Mouse (Mus musculus): ENCODE results near the gene Chrnd.
A peak's percentile ranks its signal among the peaks of the same experiment; 100 is the strongest.

Chrnd gene

GRCm38 (mm10) chr1:87190429-87190828, at the start of gene Chrnd:
Chrnd (plus strand) TSS chr1:87190607.
- no peak for DNase-seq (ENCODE audit: low spot score in 2 of 2)

- no peak for DNase-seq (ENCODE audit: low spot score in 2 of 2)
Observed at GRCm38 (mm10) chr1:87141550-87141949, 48.9 kb upstream of the Chrnd start.

GRCm38 (mm10) chr1:87142456-87142855, 48.0 kb upstream of the Chrnd start:
- DNase-seq (ENCODE audit: low spot score in 2 of 2): no peak

- DNase-seq (ENCODE audit: low spot score in 2 of 2): no peak
Observed at GRCm38 (mm10) chr1:87143141-87143540, 47.3 kb upstream of the Chrnd start.

GRCm38 (mm10) chr1:87149422-87149821, 41.0 kb upstream of the Chrnd start:
- DNase-seq (ENCODE audit: low spot score in 2 of 2): no peak

- no peak for DNase-seq (ENCODE audit: low spot score in 2 of 2)
Observed at GRCm38 (mm10) chr1:87151286-87151685, 39.1 kb upstream of the Chrnd start.

GRCm38 (mm10) chr1:87153776-87154500, 36.5 kb upstream of the Chrnd start:
- no peak for DNase-seq (ENCODE audit: low spot score in 2 of 2)

- no peak for DNase-seq (ENCODE audit: low spot score in 2 of 2)
Observed at GRCm38 (mm10) chr1:87154501-87155120, 35.8 kb upstream of the Chrnd start.

- DNase-seq (ENCODE audit: low spot score in 2 of 2): no peak
Observed at GRCm38 (mm10) chr1:87155531-87156198, 34.7 kb upstream of the Chrnd start.

GRCm38 (mm10) chr1:87156199-87156587, 34.2 kb upstream of the Chrnd start, which contains the start of gene Ecel1:
Ecel1 (minus strand) TSS chr1:87156521.
- DNase-seq (ENCODE audit: low spot score in 2 of 2): no peak

- no peak for DNase-seq (ENCODE audit: low spot score in 2 of 2)
Observed at GRCm38 (mm10) chr1:87159396-87159795, 31.0 kb upstream of the Chrnd start.

GRCm38 (mm10) chr1:87164164-87164795, 26.1 kb upstream of the Chrnd start:
- no peak for DNase-seq (ENCODE audit: low spot score in 2 of 2)

- DNase-seq (ENCODE audit: low spot score in 2 of 2): no peak
Observed at GRCm38 (mm10) chr1:87164796-87165184, 25.6 kb upstream of the Chrnd start.

GRCm38 (mm10) chr1:87170458-87170857, 19.9 kb upstream of the Chrnd start:
- no peak for DNase-seq (ENCODE audit: low spot score in 2 of 2)

GRCm38 (mm10) chr1:87171312-87171711, 19.1 kb upstream of the Chrnd start:
- no peak for DNase-seq (ENCODE audit: low spot score in 2 of 2)

- no peak for DNase-seq (ENCODE audit: low spot score in 2 of 2)
Observed at GRCm38 (mm10) chr1:87172316-87172715, 18.1 kb upstream of the Chrnd start.

GRCm38 (mm10) chr1:87174006-87174955, 16.1 kb upstream of the Chrnd start:
- DNase-seq (ENCODE audit: low spot score in 2 of 2): peak; percentile 17 to 38

GRCm38 (mm10) chr1:87175852-87176292, 14.5 kb upstream of the Chrnd start:
- DNase-seq (ENCODE audit: low spot score in 2 of 2): no peak

GRCm38 (mm10) chr1:87180896-87181295, 9.5 kb upstream of the Chrnd start:
- no peak for DNase-seq (ENCODE audit: low spot score in 2 of 2)

GRCm38 (mm10) chr1:87183013-87183412, 7.4 kb upstream of the Chrnd start, which contains the start of gene Prss56:
Prss56 (plus strand) TSS chr1:87183313.
- no peak for DNase-seq (ENCODE audit: low spot score in 2 of 2)

Data from spleen, postnatal 36 days (tissue).